Mouse (Mus musculus) ovary, adult 18-20 months (tissue): ENCODE data around the gene Slc20a1.
A peak's percentile ranks its signal among the peaks of the same experiment; 100 is the strongest.

Experiments used
- DNase-seq: peaks from one replicate; pipeline ENCODE4 v3.0.0; 2022; ENCODE audit warnings: low spot score, mixed read lengths

Gene Slc20a1

DNA sequence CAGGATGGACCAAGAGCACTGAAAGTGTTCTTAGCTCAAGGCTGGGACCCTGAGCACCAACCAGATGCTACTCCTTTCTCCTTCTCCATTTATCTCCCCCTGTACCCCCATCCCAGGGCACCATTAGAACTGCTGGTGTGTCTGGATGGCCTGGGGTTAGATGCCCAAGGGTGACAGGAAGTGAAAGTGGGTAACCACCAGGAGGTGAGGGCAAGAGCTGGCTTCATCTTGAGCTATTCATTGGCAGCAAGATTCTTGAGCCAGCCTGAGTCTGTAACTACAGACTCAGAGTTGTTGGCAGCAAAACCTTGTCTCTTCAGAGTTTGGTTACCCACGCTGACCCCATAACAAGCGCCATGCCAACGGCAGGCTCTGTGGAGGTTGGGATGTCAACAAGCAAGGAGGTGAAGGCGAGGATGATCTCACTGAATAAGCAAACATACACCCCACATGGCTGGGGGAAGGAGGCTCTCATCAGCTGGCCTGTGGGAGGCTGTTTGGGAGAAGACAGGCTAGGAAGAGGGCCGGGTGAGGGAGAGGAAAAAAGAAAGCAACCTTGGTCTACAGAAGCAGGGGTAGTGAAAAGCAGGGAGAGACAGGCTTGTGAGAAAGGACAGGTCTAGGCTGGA is 12.2 kb upstream of the Slc20a1 start:
- peak; percentile 36 for DNase-seq

DNA sequence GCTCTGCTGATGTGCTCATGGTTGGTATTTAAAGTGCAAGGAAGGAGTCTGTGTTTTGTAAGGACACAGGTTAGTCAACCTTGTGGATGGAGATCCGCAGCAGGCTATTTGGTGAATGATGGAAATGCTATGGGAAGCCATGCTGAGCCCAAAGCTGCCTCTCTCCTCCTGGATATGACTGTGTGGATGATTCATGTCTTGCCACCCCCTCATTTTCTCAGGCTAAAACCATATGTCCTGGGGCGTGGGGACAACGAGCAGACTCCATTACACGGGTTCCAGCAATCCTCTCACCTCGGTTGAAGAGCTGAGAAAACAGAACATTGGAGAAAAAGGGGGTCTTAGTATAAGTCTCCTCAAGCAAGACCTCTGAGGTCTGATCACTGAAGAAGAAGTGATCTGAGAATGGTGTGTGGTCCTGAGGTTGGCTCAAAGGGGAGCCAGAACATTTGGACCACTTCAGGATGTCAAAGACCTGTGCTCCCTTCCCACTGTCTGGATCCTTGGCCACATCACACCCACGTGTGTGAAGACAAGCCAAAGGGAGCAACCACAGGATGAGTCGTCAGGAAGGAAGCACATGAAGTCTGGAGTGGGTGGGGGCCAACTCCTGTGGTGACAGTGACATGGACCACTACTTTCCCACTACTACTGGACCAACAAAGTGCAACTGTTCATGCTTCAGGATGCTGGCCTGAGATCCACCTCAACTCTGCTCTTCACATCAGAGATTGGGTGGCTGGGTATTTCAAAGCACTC is 6.0 kb upstream of the Slc20a1 start:
- DNase-seq: no peak

DNA sequence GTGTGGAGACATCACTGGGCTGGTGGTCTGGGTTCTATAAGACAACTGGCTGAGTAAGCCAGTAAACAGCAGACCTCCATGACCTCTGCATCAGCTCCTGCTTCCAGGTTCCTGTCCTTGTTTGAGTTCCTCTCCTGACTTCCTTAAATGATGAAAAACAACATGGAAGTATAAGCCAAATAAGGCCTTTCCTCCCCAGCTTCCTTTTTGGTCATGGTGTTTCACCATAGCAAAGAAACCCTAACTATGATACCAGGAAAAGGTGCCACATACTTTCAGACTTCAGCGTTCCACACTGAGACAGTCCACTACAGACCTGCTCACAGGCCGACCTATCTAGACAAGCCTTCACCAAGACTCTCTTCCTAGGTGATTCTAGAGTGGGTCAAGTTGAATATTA is 2.2 kb upstream of the Slc20a1 start:
- no peak for DNase-seq

DNA sequence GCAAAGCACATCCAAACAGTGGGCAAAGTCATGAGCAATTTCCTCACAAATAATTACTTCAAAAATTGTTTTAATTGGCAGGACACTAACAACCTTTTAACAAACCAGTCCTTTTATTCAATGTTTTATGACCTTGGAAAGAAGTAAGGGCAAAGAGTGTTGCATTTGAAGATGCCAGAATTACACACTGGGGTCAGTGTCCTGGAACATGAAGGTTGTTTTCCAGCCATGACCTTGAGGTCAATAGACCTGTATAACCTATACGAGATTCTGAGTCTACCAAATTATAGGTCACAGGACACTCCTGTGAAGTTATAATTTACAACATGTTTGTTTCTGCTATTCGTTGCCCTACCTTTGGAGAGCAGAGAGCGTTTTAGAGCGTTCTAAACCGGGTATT is 1.4 kb upstream of the Slc20a1 start:
- no peak for DNase-seq

DNA sequence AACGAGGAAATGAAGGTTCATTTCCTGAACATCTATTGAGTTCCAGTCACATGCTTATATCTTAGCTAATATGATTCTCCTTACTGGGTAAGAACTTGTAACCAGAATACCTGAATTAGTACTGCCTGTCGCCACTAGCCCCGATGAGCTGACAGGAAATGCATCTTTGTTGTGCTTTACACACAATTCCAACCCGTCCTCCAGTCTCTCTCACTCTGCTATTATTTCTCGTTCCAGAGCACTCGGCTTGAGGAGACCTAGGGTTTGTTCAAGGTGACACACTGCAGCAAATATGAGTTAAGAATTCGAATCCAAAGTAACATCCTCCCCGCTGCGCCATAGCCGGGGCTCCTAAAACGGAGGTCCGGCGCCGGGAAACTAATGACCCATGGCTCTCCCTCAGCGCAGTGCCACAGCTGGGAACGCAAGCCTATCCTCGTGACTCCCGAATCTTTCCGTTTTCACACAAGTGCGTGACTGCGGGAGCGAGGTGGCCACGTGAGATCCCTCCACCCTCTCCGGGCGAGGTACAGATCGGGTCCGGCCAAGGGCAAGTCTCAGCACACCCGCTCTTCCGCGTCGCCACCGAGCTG is 625 bp upstream of the Slc20a1 start:
- no peak for DNase-seq

DNA sequence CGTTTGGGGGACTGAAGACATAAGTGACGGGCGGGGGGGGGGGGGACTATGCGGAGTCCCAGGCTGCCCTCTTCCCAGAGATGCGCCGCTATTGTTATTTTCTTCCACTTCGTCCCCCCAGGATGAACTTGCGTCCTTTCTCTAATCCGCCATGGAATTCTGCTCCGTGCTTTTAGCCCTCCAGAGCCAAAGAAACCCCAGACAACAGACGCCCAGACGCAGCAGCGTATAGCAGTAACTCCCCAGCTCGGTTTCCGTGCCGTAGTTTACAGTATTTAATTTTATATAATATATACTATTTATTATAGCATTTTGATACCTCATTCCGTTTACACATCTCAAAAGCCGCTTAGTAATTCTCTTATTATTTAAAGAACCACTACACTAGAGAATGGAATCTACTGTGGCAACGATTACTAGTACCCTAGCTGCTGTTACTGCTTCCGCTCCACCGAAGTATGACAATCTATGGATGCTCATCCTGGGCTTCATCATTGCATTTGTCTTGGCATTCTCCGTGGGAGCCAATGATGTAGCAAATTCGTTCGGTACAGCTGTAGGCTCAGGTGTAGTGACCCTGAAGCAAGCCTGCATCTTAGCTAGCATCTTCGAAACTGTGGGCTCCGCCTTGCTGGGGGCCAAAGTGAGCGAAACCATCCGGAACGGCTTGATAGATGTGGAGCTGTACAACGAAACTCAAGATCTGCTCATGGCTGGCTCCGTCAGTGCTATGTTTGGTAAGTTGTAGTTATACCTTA is 943 bp downstream of the Slc20a1 start:
- DNase-seq: no peak

DNA sequence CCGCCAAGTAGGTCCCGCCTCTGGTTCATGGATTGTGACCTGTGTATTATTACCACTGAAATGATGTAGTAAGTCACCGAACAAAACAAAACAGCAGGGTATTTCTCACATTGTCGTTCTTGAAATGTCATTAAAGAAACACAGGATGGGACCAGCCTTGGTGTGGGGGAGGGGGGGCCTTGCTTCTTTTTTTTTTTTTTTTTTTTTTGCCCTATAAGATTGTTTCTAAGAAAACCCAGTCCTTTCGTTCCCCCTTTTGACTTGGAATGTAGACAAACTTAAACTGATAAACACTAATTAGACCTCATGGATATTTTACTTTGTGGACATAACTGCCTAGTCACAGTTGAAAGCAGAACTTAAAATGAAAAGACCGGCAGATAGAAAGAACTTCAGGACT is 6.4 kb downstream of the Slc20a1 start:
- no peak for DNase-seq

DNA sequence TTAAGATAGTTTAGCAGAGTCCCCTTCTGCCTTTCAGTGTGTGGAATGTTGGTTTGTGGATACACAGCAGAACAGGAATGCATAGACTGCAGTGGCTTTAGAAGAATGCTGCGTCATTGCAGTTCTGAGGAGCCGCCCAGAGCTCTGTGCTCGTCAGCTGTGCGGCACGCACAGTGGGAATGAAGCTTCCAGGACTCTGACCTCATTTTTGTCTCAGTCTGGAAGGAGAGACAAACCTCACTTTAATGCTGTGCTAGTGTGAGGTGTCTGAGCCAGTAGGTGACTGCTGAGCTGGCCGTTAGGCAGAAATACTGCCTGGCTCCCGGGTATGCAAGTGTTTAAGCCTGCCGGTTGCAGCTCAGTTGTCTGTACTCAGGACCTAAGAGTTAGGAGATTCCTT is 8.3 kb downstream of the Slc20a1 start:
- DNase-seq: no peak

DNA sequence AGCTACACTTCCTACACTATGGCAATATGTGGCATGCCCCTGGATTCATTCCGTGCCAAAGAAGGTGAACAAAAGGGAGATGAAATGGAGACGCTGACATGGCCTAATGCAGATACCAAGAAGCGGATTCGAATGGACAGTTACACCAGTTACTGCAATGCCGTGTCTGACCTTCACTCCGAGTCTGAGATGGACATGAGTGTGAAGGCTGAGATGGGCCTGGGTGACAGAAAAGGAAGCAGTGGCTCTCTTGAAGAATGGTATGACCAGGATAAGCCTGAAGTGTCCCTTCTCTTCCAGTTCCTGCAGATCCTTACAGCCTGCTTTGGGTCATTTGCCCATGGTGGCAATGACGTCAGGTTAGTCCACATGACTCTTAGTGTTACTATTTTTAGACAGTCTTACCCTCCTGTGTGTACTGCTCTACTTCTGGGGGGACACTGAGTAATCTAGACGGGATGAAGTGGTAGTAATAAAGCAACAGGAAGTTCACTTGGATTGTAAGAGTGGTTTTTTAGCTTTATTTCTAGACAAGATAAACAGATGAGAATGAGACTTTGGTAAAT is 9.7 kb downstream of the Slc20a1 start:
- no peak for DNase-seq

DNA sequence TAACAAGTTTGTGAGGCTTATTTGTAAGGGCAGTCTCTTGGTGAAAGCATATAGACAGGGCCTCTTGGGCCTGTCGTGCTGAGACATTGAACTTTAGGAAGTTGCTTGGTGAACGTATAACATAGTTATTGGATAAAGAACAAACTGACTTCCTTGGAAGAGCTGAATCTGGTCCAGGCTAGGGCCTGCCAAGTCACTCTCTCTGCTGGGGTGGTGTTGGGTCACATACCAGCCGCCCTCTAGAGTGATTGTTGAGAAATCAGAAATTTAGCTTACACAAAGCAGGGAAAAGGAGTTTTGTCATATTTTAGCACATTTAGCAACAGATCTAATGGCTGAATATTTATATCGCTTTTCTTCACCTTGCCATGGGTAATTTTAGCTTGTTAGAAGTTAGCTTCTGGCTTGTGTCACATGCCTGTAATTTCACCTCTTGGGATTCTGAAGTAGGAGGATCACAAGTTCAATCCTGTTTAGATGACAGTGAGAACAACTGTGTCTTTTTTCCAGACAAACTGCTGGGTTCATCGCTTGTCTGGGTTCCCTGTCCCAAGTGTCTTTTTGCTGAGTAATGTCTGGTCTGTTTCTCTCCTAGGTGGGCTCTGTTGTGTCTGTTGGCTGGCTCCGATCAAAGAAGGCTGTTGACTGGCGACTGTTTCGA is 11.7 kb downstream of the Slc20a1 start:
- no peak for DNase-seq

DNA sequence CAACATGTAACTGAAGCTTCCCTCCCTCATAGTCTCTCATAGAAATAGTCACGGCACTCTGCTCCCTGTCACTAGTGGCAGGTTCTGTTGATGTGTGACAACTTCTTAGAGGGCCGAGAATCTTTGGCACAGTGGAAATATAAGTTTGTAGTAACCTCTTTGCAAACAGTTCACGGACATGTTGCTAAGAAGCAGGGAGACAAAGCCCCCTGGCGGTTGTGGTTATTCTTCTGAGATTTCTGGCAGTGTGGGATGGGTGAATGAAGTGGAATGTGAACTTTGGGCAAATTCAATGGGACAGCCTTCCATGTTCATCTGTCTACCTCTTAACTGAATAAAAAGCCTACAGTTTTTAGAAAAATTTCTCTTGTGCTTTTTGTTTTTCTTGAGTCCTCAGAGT is 12.7 kb downstream of the Slc20a1 start:
- no peak for DNase-seq

DNA sequence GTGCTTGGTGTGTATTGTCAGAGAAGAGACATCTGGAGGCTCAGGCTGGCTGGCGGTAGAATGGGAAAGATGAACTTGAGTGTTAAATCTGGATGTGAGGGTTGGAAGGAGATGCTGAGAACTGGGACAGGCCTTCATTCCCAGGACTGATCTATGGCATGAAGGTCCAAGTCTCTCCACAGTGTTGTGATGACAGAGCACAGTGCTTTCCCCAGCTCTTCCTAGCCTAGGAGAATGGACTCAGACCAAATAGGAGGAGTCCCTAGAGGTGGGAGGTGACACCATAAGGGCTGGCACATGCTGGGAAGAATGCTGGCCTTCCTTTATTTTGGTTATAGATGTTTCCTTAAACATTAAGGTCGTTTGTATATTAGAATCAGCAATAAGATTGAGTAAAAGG is 13.4 kb downstream of the Slc20a1 start:
- DNase-seq: no peak

DNA sequence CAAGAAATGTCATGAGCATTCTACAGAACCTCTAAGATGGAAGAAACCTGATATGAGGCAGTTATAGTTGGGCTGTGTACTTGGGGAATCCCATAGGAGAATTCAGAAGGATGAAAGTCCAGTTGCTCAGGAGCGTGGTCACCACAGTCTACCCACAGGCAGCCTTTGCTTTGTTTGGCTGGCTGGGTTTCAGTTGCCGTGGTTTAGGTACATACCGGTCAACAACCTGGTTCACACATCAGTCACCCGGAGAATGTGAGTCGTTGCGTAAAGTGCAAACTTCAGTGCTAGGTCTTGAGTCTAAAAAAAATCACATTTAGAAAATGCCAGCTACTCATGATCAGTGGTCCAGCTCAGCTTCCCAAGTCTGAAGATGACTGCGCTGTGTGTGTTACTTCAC is 14.0 kb downstream of the Slc20a1 start:
- DNase-seq: no peak

DNA sequence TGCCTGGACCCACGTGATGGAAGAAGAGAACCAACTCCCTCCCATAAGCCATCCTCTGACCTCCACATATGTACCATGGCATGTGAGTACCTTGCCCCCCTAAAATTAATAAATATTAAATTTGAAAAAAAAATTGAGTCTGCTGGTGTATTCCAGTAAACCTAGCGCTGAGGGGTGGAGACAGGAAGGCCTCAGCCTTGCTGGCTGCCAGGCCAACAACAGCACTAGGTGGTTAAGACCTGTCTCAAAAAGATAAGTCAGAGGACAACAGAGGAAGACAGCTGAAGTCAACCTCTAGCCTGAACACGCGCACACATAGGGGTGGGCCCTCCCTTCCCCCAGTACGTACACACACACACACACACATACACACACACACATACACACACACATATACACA is 16.2 kb downstream of the Slc20a1 start:
- DNase-seq: no peak

DNA sequence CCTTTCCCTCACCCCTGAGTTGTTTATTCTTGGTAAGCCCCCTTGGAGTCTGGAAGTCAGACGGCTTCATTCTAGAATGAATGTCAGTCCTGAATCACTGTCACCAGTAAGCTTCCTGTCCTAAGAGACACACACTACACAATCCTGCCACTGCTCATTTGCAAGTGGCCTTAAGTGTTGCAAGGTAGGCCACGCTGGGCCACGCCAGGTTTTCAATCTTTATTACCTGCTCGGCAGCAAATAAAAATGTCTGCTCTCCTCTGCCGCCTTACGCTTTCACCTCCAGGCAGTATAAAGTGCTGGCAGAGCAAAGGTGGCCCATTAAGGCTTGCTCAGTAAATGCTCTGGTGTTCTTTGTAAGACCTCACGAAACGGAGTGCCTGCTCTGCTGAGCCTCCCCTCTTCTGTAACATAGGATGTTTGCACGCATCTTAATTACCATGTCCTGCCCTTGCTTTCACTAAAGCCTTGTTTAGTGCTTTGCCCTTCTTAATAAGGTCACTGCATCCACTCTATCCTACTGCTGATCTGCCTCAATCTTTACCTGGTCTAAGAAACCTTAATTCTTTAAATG is 19.1 kb downstream of the Slc20a1 start:
- no peak for DNase-seq

DNA sequence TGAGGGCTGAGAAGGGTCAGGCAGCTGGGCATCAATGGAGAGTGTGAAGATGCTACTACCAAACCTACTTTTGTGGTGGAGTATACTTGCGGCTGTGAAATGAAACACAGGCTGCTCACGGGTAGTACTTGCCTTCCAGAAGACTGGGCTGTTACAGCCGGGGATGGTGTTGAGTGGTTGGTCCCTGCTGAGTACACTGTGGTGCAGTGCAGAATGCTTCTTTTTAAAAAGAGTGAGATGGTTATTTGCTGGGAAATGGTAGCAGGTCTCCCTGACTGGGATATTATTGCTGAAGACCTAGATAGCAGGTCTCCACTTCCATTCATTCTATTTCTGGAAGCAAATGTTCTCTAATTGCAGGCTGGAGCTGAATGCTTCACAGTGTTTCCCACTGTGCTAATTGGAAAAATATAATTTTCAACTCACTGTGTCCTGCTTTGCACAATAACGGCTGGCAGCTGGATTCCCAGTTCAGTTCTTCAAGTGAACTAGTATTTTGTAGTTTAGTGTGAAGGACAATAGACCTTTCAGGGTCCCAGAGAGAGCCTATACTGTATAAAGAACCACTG is 20.1 kb downstream of the Slc20a1 start:
- no peak for DNase-seq

DNA sequence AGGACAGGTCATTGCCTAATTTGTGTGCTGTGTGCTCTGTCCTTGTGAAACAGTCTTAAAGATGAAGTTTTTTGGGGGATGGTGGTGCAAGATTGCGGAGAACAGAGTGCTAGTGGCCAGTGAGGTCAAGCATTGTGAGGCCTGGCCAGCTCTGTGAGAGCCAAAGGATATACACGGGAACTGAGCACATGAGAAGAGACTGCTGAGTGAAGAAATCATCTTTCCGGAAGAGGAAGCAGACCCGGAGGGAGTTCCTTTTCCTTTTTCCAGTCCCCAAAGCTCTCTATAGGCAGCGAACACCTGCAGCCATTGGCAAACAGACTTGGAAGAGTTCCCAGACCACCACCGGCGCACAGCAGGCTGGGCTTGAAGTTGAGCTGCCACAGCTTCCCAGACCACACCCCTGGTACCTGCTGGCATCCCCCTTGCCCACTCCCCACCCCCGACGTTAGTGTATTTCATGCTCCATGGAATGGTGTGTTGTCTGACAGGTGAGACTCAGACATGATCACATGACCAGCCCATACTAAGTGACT is 22.6 kb downstream of the Slc20a1 start:
- DNase-seq: no peak

DNA sequence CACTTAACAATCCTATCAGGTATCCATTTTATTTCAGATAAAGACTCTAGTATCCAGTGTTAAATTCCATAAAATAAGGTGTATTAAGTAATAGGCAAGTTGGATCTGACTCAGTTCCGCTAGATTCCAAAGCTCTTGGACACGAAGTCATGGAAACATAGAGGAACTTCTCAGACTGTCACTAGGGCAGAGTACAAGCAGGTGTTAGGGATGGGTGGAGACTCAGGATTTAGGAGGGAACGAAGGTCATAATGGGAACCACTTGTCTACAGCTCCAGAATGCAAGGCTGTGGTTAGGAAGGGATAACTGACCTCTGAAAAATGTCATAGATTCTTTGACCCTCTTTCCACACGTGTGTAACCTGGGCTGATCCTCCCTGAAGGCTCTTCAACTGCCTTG is 25.6 kb downstream of the Slc20a1 start:
- DNase-seq: no peak

DNA sequence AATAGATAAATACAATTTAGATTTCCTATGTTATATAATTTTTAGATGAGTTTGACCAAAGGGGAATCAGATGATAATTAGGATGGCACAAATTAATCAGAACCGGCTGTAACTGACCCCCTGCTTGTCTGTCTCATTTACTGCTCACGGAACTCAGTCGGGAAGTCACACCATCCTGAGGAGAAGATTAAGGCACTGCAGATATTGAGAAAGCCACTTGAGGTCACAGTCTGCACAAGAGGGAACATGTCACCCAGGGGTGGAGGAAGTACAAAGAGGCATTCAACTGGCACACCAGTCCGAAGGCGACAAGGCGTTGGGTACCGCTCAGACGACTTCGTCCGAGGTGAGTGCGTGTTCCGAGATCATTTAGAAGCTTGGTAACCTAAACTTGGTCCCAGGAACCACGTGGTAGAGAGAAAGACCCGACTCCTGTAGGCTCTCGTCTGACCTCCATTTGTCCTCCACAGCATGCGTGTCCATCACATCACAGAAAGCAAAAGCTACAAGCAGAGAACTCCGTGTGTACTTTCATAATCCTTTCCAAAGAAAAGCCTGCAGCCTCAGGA is 26.8 kb downstream of the Slc20a1 start:
- DNase-seq: no peak

DNA sequence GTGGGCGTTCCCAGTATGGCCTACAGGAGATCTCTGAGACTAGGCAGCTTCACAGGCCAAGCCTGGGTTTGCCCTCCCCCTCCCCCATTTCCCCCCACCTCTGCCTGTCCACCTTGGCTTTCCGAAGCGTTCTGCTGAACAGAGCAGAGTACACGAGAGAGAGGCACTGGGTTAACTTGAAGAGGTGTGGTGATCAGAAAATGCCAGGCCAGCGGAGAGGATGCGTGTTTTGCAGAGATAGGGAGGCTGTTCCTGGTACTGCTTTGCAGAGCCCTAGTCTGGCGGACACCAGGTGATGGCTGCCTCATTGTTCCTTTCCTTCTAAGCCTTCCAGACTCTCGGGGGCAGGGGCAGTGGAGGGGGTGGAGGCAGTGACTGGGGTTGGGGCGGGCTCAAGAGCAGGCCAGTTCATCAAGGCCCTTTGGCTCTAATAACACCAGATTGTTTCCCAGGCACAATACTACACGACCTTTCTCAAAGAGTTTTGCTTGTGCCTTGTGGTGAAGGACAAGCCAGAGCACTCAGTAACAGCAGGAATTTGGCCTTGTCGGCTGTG is 27.8 kb downstream of the Slc20a1 start:
- DNase-seq: peak; percentile 50
